Mouse (Mus musculus) adrenal gland (tissue): ENCODE data around the gene Nup93.

Source experiments
- intact Hi-C: fragments of 180-260 bp; cut with DNase I; formaldehyde crosslinking; loops from one replicate; pipeline ENCODE4 v1.15.1; 2025

Nup93 gene

DNA sequence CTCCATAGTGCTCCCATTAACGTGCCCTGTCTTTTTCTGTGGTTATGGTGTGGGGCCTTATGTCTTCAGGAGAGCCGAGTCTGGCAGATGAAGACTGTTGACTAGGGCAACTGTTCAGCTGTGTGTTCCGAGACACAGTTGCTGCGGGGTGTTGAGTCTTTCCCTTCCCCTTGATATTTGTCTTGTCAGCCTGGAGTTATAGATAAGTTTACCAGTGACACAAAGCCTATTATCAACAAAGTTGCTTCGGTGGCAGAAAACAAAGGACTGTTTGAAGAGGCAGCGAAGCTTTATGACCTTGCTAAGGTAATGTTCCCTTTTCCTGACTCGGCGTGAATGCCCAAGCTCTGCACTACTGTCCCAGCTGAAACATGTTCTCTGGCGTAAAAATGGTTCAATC lies 93.3 kb downstream of the Nup93 start:
- intact Hi-C loops: no loop called here

DNA sequence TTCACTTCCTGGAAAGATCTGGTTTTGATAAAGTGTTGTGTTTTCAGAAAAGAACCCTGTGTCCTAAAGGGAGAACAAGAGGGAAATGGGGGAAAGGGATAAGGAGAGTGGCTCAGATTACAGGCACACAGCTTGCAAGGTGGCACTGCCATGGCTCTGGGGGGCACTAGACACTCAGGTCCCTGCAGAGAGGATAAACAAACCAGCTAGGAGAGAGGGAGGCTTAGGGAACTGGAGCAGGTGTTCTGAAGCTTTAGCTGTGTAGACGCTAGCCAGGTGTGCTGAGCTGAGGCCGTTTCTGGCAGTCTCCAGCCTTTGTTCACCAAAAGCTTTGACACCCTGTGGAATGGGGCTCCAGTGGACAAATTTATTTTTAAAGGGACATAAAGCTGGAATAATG lies 99.7 kb downstream of the Nup93 start:
- intact Hi-C loops: no loop called here

DNA sequence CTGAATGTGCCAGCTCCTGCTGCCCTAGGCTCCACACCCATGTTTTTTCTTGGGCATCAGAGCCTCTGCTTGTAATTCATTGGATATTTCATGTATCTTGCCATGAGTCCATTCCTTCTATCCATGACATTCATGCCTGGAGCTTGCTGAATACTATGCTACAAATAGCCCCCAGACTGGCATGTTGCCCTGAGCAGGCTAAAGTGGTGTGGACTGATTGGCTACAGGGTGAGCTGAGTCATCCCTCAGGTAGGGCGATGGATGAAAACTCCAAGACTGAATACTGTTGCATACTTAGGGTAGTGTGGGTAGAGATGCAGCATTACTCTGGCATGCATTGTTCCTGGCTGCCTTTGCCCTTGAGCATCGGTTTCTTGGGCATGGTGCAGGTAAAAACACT lies 102.9 kb downstream of the Nup93 start:
- intact Hi-C loops: no loop called here

DNA sequence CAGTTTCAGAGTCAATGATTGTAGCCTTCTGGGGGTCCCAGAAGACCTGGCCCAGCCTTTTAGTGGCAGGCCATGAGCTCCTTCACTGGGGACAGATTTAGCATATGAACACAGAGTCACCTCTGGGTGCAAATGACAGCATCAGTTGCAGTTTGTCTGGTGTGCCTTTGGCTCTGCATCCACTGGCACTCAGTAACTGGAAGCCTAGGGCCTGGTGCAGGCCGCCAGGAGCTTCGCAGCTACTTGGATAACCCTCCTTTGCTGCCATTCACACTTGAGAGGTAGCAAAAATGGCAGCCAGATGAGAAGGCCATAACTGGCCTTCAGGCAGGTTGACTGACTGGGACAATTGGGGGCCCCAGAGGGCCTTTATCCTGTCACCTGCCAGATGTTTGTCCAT lies 103.3 kb downstream of the Nup93 start:
- intact Hi-C loops: no loop called here

DNA sequence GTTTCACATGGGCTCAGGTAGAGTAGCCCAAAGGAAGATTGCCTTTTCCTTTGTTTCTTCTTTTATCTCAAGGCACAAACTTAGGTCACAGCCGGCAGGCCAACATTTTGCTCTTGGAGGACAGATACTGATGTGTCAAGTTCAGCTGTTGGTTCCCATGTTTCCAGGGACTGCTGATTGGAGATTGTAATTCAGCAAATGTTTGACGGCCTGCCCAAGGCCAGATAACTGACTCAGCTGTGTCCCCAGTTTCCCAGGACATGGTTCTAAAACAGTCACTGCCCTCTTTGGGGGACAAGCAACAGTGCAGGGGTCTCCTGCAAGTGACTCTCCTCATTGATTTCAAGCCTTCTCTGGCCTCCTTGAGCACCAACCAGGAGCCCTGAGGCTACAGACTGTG lies 105.7 kb downstream of the Nup93 start:
- intact Hi-C loops: no loop called here

DNA sequence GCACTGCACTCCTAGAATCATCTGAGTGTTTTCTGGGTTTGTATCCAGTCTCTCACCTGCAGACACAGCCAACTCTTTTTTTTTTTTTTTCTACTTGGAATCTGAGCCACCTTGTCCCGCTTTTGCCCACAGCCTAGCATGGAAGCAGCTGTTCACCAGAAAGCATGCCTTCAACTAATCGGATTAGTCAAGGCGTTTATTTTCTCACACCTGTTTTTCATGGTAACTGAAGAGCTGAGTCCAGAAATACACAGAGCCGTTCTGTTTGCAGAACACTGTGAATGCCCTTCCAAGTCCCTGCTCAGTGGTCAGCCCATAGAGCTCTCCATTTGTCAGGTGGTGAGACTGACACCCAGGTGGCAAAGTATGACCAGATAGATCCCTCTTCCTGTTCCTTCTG lies 107.7 kb downstream of the Nup93 start:
- intact Hi-C loops: no loop called here

DNA sequence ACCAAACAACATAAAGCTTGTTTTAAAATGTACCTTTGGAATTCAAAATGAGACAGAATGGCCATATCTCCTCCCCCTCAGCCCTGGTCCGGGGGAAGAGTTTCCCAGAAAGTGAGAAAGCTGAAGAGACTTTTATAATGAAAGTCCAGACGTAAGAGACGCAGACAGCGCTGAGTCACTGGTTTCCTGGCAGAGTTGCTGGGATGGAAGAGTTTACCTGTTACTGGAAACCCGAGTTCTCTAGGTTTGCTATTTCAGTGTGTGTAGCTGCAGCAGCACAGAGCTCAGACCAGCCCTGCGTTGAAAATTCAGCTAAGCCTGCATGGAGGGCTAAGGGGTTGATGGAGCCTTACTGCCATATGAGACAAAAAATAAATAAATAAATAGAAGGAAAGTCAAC lies 108.7 kb downstream of the Nup93 start:
- intact Hi-C loops: no loop called here

DNA sequence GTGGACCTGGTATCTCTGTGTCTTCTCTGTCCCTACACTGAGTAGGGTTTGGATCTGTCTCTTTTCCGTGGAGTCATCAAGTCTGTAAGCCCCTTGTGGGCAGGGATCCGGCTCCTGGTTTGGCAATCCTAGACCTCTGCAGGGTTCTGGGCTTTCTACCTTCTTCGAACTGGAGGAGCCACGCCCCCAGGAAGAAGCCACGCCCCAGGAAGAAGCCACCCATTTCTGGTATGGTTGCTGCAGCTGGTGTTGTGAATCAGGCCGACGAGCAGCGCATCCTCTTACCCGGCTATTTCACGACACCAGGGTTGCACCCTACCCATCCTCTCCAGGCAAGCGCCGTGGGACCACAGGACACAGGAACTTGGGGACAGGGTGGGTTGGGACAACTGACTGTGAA lies 109.7 kb downstream of the Nup93 start:
- intact Hi-C loops: no loop called here

DNA sequence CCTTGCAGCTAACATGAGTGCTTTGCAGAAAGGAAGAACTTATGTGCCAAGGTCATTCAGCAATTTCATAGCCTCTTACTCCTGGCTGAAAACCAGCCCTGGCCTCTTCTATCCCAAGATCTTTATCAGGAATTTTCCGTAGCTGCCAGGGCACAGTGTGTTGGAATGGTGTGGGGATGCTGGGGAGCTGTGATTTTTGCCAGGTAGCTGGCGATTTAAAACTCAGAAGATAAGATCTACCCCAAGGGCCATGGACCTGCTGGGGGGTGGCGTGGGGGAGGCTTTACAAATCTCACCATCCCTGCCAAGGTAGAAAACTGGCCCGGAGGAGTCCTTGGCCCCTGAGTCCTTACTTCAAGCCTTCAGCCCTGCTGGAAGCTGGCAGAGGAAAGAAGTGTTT lies 111.7 kb downstream of the Nup93 start:
- intact Hi-C loops: no loop called here

DNA sequence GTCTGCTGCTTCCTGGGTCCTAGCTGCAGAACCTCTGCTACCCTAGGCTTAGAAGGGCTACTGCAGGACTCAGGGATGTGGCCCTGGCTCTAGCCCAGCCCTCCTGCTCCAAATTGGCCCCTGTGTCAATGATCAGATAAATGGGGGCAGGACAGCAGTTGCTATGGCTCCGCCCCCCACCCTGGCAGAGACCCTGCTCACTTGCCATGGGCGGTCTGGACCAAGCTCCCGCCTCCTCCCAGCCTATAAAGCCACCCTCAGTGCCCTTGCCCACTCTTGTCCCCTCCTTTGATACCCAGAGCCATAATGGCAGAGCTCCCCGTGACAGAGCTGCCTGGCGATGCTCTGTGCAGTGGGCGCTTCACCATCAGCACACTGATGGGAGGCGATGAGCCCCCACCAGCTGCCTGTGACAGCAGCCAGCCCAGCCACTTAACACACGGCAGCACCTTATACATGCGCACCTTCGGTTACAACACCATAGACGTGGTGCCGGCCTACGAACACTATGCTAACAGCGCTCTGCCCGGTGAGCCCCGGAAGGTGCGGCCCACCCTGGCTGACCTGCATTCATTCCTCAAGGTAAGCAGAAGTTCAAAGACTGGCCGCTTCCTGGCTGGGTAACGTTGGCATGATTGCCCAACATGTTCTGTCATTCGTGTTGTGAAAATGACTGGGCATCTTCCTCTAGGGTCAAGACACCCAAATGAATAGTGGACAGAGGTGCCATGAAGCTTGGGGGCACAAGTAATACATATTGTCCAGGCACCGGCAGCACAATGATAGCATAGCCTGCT lies 114.8 kb downstream of the Nup93 start, which contains the start of gene Slc12a3:
TSS of gene Slc12a3 (plus strand) at position 270 of the 797 bp plus-strand sequence.
- intact Hi-C loops: no loop called here

DNA sequence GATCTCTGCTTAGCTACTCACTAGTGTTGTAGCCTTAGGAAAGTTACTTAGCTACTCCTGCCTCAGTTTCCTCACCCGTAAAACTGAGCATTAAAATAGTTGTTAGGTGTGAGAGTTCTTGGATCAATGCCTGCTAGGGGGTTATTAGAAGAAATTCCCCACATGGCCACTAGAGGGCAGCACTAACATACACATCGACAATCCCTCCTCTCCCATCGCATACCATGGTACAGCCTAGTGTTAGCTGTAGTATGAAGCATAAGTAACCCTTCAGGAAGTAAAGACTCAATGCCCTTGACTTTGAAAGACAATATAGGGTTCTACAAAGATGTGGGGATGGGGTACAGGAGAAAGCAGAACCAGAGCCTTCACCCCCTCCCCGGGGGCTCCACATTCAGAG lies 116.4 kb downstream of the Nup93 start:
- intact Hi-C loops: loop anchor here (5.0 kb wide), 1 partner anchor 157 kb away; no protein-coding TSS in a partner anchor

DNA sequence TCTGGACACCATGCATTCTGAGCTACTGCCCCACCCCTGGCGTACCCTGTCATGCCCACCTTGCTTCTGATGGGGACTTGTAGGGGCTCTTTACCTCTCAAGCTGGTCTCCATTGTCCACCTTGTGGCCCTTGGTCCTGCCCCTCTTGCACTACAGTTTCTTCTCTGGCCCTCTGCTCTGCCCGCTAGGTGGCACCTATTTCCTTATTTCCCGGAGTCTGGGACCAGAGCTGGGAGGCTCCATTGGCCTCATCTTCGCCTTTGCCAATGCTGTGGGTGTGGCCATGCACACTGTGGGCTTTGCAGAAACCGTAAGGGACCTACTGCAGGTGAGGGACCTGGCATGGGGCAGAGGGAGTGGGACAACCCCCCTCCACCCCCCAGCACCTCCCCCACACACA lies 119.0 kb downstream of the Nup93 start:
- intact Hi-C loops: loop anchor here (5.0 kb wide), 1 partner anchor 154 kb away; no protein-coding TSS in a partner anchor

DNA sequence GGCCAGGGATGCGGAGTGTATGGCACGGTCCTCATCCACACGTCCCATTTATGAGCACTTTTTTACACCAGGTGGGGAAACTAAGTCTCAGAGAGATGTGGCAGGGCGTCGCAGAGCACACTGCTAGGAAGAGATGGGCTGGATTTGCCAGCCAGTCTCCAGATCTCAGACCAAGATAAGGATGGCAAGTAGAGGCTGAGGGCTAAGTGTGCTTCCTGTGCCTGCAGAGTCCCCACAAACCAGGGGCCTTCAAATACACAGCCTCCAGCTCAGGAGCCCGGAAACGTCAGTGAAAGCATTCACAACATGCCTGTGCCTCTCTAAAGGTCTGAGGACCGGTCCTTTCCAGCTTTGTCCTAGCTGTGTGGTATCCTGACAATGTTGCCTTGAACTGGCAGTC lies 123.2 kb downstream of the Nup93 start:
- intact Hi-C loops: no loop called here

DNA sequence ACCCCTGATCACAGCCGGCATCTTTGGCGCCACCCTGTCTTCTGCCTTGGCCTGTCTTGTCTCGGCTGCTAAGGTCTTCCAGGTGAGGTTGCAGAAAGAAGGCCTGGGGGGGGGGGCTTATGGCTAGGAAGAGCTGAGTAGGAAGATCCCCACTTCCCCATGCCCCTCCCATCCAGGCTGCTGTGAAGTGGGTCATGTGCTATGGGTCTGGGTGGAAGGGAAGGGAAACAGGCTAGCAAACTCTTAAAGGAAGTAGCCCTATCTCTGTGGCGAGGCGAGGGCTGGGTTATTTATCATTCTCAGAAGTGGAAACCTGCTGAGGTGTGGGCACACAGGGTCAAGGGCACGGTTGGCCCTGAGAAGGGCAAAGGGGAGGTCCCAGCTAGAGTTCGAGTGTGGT lies 126.4 kb downstream of the Nup93 start:
- intact Hi-C loops: no loop called here

DNA sequence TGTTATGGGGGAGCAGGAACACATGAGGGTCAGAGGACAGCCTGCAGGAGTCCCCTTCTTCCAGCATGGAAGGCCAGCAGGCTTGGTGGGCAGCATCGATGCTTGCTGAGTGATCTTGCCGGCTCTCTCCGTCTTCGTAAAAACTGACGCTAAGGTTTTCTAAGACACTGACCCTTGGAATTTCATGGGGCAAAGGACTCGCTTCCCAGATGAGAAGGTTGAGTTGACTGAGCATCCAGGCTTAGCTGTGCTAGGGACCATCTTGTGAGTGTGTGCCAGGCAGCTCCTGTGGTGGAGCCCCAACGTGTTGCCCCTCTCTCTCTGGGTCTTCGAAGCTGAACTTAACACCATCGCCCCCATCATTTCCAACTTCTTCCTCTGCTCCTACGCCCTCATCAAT lies 128.3 kb downstream of the Nup93 start:
- intact Hi-C loops: loop anchor here (2.0 kb wide), 1 partner anchor 54 kb away; no protein-coding TSS in a partner anchor

DNA sequence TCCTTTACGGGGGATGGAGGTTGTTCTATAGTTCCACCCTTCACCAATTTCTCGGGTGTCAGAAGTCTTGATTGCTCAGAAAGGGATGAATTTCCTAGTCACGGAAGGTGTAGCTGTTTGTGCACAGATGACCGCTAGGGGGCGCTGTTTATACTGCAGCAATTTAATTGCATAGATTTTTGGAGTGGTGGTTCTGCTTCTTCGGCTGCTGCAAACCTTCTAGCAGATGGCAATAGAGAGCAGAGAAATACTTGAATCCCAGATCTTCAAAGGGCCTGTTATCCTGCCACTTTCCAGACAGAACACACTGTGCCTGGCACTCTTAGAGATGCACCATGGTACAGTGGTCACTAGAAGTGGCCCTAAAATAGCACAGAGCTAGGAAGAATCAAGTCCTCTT lies 128.9 kb downstream of the Nup93 start:
- intact Hi-C loops: loop anchor here (2.0 kb wide), 1 partner anchor 54 kb away; no protein-coding TSS in a partner anchor

DNA sequence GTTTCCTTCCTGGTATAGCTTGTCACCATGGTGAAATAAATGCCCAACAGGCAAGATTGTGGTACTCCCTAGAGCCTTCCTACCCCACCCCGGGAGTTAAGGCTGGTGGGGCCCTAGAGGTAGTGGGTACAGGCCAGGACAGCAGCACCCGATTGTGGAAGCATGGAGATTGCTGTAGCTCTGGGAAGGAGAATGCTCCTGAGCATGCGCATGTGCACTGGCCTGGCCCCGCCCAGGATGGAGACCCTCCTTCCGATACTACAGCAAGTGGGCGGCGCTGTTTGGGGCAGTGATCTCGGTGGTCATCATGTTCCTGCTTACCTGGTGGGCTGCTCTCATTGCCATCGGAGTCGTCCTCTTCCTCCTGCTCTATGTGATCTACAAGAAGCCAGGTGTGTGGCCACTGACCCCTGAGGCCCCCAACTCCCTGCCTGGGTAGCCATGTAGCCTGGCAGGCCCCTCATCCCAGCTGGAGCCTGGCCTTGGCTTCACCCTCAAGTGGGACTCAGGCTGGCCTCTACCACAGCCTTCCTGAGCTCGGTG lies 129.5 kb downstream of the Nup93 start:
- intact Hi-C loops: loop anchor here (2.0 kb wide), 1 partner anchor 53 kb away; no protein-coding TSS in a partner anchor

DNA sequence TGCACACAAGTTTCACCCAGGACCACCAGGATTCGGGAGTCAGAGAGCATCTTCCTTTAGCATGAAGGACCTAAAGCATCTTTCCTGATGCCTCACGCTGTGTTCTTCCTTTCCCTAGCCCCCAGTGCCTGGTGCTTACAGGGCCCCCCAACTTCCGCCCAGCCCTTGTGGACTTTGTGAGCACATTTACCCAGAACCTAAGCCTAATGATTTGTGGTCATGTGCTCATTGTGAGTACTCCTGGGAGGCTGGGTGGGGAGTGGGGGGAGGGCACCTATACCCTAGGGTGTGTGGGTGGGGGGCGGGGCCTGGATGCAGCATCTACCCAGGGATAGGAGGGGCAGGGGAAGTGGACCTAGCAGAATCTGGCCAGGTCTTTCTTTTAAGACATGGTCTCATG lies 131.3 kb downstream of the Nup93 start:
- intact Hi-C loops: no loop called here

DNA sequence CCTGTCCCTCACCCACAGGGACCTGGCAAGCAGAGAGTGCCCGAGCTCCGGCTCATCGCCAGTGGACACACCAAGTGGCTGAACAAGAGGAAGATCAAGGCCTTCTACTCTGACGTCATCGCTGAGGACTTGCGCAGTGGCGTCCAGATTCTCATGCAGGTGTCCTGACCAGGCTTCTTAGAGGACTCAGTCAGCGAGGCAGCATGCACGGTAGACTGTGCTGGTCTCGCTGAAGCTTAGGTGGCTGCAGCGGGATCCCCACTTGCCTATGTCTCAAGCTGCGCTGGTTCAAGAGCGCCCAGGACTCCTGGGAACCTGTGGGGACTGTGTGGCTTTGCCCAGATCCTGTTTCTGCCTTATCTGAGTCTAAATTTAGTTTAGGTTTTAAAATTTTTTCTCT lies 131.9 kb downstream of the Nup93 start:
- intact Hi-C loops: no loop called here

DNA sequence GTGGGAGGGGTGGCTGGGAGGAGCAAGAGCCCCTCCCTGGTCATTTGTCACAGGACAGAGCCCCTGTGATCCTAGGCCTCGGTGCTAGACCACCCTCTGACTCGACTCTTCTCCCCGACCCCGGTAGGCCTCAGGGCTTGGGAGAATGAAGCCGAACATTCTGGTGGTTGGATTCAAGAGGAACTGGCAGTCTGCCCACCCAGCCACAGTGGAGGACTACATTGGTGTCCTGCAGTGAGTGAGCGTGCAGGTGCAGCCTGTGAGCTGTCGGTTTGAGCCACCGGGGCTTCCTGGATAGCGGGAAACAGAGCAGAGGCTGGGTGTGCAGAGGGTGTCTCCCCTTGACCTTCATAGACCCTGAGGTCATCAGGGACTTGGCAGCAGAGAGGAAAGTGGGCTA lies 134.1 kb downstream of the Nup93 start:
- intact Hi-C loops: no loop called here

DNA sequence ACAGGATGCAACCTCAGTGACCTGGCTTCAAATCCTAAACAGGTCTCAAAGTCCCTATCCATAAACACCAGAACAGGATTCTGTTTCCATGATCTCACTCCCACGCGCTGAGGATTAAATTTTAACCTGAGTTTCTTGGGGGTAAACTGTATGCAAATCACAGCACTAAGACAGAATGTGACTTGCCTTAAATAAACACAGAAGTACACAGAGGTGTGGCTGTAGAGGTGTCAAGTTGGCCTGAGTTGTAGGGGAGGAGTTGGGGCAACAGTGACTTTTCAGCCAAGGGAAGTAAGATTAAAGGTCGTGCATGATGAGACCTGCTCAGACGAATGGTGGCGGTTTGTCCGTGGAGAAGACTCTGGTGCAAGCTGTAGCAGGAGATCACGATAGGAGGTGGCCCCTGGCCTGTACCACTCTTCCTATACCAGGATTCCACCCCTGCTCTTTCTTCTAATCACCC lies 139.7 kb downstream of the Nup93 start:
- intact Hi-C loops: no loop called here

DNA sequence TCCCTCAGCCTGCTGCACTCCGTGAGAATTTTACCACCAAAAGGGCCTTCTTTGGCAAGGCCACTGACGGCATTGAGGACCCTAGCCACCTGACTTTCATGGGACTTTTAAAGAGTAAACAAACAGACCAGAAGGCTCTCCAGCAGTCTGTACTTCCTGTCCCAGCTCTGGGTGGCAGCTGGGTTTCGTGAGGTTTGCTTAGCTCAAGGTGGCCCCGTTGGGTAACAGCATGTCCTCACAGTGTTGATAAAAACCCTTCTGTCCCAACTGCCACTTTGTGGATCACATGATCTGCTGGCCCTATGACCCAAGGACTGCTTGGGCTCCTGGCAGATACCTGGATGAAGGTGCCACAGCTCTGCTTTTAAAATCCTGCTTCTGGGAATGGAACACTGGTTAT lies 140.2 kb downstream of the Nup93 start:
- intact Hi-C loops: no loop called here

DNA sequence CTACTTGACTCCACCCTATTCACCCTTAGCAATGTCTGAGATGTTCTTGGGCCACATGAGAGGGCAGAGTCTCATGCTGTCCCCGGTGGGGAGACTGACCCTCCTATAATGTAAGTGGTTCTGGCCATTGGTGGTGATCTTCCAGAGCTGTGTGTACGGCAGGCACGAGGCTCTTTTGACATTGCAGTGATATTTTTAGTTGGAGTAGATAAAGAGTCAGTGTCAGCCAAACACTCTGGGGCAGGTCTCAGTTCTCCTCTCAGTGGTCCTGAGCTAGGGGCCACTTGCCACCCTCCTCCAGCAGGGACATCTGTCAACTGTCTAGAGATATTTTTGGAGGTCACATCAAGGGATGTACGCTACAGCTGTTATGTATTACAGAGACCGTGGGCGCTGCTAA lies 142.9 kb downstream of the Nup93 start:
- intact Hi-C loops: no loop called here
